Mouse (Mus musculus) brain, embryonic 14.5 days (tissue): ENCODE results near the gene B3glct.
A peak's percentile ranks its signal among the peaks of the same experiment; 100 is the strongest.

Source experiments
- CTCF ChIP-seq: fragments of 200-500 bp; IDR thresholded peaks from 2 replicates; pipeline ENCODE4 v1.5.1; 2012; ENCODE audit warnings: inconsistent platforms, mild to moderate bottlenecking, moderate library complexity, borderline replicate concordance; ENCODE audit not compliant: insufficient read depth, insufficient read length; ENCODE audit errors: extremely low read depth
- POLR2A ChIP-seq: fragments of 200-500 bp; IDR thresholded peaks from 2 replicates; pipeline ENCODE4 v1.6.1; 2012; ENCODE audit warnings: mild to moderate bottlenecking, inconsistent platforms, borderline replicate concordance; ENCODE audit not compliant: poor library complexity, insufficient read depth, insufficient read length, severe bottlenecking; ENCODE audit errors: extremely low read depth

DNA sequence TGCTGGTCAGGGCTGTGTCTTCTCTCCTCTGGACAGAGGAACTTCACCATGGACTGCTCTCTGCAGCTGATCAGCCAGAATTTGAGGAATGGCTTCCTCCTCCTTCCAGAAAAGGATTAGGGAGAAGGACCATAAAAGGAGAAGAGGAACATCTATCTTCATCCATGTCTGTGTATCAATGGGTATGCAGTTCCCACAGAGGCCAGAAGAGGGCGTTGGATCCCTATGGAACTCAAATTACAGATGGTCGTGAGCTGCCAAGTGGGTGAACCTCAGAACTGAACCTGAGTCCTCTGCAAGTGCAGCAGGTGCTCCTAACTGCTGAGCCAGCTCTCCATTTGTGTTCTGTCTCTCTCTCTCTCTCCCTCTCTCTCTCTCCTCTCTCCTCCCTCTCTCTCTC is 15.2 kb downstream of the B3glct start:
- TF ChIP-seq CTCF (peak; percentile 39), POLR2A (no peak)
